Mouse (Mus musculus): ENCODE measurements at regions not wholly inside any gene's neighbourhood (a gene's known extent, or its start where the extent isn't known, plus 50 kb on each side); places are given as distances from the start of the nearest gene placed in this dataset.

GRCm38 (mm10) chr3:73354861-73355496 lies 297.4 kb upstream of the Slitrk3 start:
- Histone ChIP-seq H3K4me1 (ENCODE audit: insufficient read depth, low read length) (no peaks in the 10 kb centered on the region), H3K27me3 (ENCODE audit: insufficient read depth, low read length) (no peaks in the 10 kb centered on the region), H3K9ac (replicated peaks; ENCODE audit: low read length, poor library complexity, severe bottlenecking) (no peak overlapping the region), H3K4me3 (ENCODE audit: low read depth, low read length) (no peak overlapping the region), H3K9me3 (ENCODE audit: low read length) (no peaks in the 10 kb centered on the region), H3K27ac (ENCODE audit: low read depth, low read length) (no peak overlapping the region), H3K36me3 (ENCODE audit: insufficient read depth, low read length) (no peaks in the 10 kb centered on the region), H3K4me2 (ENCODE audit: low read depth, low read length, poor library complexity, severe bottlenecking) (no peak overlapping the region)
- peak; percentile 1 for DNase-seq (ENCODE audit: low spot score)
- 29% methylated on average over 1 of the region's 1 CpGs for WGBS
- no peak for TF ChIP-seq CTCF (IDR thresholded peaks at IDR 0.05)
- no peak for ATAC-seq (ENCODE audit: low FRiP score)

DNA sequence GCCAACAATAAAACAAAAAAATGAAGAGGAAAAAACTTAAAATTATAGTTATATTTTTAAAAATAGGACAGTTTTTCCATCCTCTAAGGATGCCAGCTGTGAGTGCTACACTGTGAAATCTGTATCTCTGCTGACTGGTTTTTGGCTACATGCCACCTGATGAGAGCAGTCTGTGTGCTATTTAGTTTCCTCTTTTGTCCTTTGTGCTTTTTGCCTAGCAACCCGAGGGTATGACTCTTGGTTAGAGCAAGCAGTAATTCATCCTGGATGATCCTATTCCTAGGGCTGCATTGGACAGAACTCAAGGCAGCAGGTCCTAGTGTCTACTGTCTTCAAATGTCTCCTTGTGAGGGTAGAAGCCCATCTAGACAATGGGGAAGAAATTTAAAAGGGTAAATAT lies 285.6 kb upstream of the Slitrk3 start:
- 3% methylated on average over 1 of the region's 1 CpGs for WGBS
- Histone ChIP-seq H3K27ac (ENCODE audit: low read depth, low read length) (no peak overlapping the region), H3K9ac (replicated peaks; ENCODE audit: low read length, poor library complexity, severe bottlenecking) (no peak overlapping the region), H3K36me3 (ENCODE audit: insufficient read depth, low read length) (no peaks in the 10 kb centered on the region), H3K9me3 (ENCODE audit: low read length) (no peaks in the 10 kb centered on the region), H3K4me2 (ENCODE audit: low read depth, low read length, poor library complexity, severe bottlenecking) (no peak overlapping the region), H3K4me1 (ENCODE audit: insufficient read depth, low read length) (no peaks in the 10 kb centered on the region), H3K27me3 (ENCODE audit: insufficient read depth, low read length) (no peaks in the 10 kb centered on the region), H3K4me3 (ENCODE audit: low read depth, low read length) (no peak overlapping the region)
- DNase-seq (ENCODE audit: low spot score) = peak; percentile 83
- no peak for TF ChIP-seq CTCF (IDR thresholded peaks at IDR 0.05)
- ATAC-seq (ENCODE audit: low FRiP score) = peak; percentile 71; the same call in 1 of the 2 replicates

GRCm38 (mm10) chr3:73339730-73340129 lies 282.1 kb upstream of the Slitrk3 start:
- TF ChIP-seq CTCF (IDR thresholded peaks at IDR 0.05) = no peak
- H3K36me3 ChIP-seq (ENCODE audit: insufficient read depth, low read length) = no peaks in the 10 kb centered on the region
- H3K4me2 ChIP-seq (ENCODE audit: low read depth, low read length, poor library complexity, severe bottlenecking) = no peak overlapping the region
- no peaks in the 10 kb centered on the region for H3K27me3 ChIP-seq (ENCODE audit: insufficient read depth, low read length)
- DNase-seq (ENCODE audit: low spot score) = no peak
- no peak overlapping the region for H3K4me3 ChIP-seq (ENCODE audit: low read depth, low read length)
- WGBS = 80% methylated on average over 2 of the region's 2 CpGs
- no peak overlapping the region for H3K27ac ChIP-seq (ENCODE audit: low read depth, low read length)
- H3K4me1 ChIP-seq (ENCODE audit: insufficient read depth, low read length) = no peaks in the 10 kb centered on the region
- no peak overlapping the region for H3K9ac ChIP-seq (replicated peaks; ENCODE audit: low read length, poor library complexity, severe bottlenecking)
- ATAC-seq (ENCODE audit: low FRiP score) = no peak
- H3K9me3 ChIP-seq (ENCODE audit: low read length) = no peaks in the 10 kb centered on the region

- Histone ChIP-seq H3K9me3 (ENCODE audit: low read length) (no peaks in the 10 kb centered on the region), H3K27ac (ENCODE audit: low read depth, low read length) (no peak overlapping the region), H3K4me3 (ENCODE audit: low read depth, low read length) (no peak overlapping the region), H3K36me3 (ENCODE audit: insufficient read depth, low read length) (no peaks in the 10 kb centered on the region), H3K4me2 (ENCODE audit: low read depth, low read length, poor library complexity, severe bottlenecking) (no peak overlapping the region), H3K27me3 (ENCODE audit: insufficient read depth, low read length) (no peaks in the 10 kb centered on the region), H3K9ac (replicated peaks; ENCODE audit: low read length, poor library complexity, severe bottlenecking) (no peak overlapping the region), H3K4me1 (ENCODE audit: insufficient read depth, low read length) (no peaks in the 10 kb centered on the region)
- no peak for ATAC-seq (ENCODE audit: low FRiP score)
- peak; percentile 5 for DNase-seq (ENCODE audit: low spot score)
- TF ChIP-seq CTCF (IDR thresholded peaks at IDR 0.05) = no peak
- 84% methylated on average over 1 of the region's 1 CpGs for WGBS
These were observed 265.6 kb upstream of the Slitrk3 start for GRCm38 (mm10) chr3:73323214-73323613.

Measured in midbrain, postnatal 0 days (tissue).